Mouse (Mus musculus) neural tube, embryonic 11.5 days (tissue): Measurements from ENCODE around the gene Tspan5. TPM values are rescaled to one million over a fixed set of nuclear protein-coding genes. Genes with fewer than 3 reads are reported as not detected.

ENCODE experiments used
- ATAC-seq: fragments of 200-750 bp; cut with Nextera tagmentation; 2 replicates; pipeline ENCODE4 v1.8.0; 2017; ENCODE audit warnings: moderate number of reproducible peaks, mild to moderate bottlenecking, moderate TSS enrichment, moderate library complexity; ENCODE audit not compliant: insufficient read depth, low FRiP score, low TSS enrichment
- DNase-seq: peaks from one replicate; pipeline ENCODE4 v3.0.0-alpha.2; 2015; ENCODE audit warnings: low spot score
- H3K27ac ChIP-seq: fragments of 300-500 bp; sonication (generic); 2 replicates; pipeline ENCODE4 v1.5.1; 2014; ENCODE audit warnings: low read depth, mild to moderate bottlenecking, low read length
- H3K27me3 ChIP-seq: fragments of 300-500 bp; sonication (generic); 2 replicates; pipeline ENCODE4 v1.6.1; 2014; ENCODE audit warnings: mild to moderate bottlenecking, low read length, mixed read lengths; ENCODE audit not compliant: control insufficient read depth, insufficient read depth
- H3K36me3 ChIP-seq: fragments of 300-500 bp; sonication (generic); 2 replicates; pipeline ENCODE4 v1.6.1; 2014; ENCODE audit warnings: mild to moderate bottlenecking, low read length, moderate library complexity, mixed read lengths; ENCODE audit not compliant: control insufficient read depth, insufficient read depth
- H3K4me1 ChIP-seq: fragments of 300-500 bp; sonication (generic); 2 replicates; pipeline ENCODE4 v1.6.1; 2014; ENCODE audit warnings: low read length, mixed read lengths; ENCODE audit not compliant: control insufficient read depth, insufficient read depth
- H3K4me2 ChIP-seq: fragments of 300-500 bp; sonication (generic); 2 replicates; pipeline ENCODE4 v1.6.1; 2014; ENCODE audit warnings: low read depth, mild to moderate bottlenecking, moderate library complexity
- H3K4me3 ChIP-seq: fragments of 300-500 bp; sonication (generic); 2 replicates; pipeline ENCODE4 v1.5.1; 2014; ENCODE audit warnings: low read depth, low read length
- H3K9ac ChIP-seq: fragments of 300-500 bp; sonication (generic); 2 replicates; pipeline ENCODE4 v1.6.1; 2014; ENCODE audit warnings: mild to moderate bottlenecking, low read length
- H3K9me3 ChIP-seq: fragments of 300-500 bp; sonication (generic); 2 replicates; pipeline ENCODE4 v1.6.1; 2016; ENCODE audit warnings: low read length; ENCODE audit not compliant: control insufficient read depth
- WGBS: fragments of 180-500 bp; shearing (Covaris S2); extraction: QIAGEN DNeasy Blood & Tissue Kit; methylation state at CpG from one replicate; pipeline ENCODE4 v1.1.7; 2014; 5-methylcytosine and 5-hydroxymethylcytosine counted together
- polyA plus RNA-seq: library from polyadenylated mRNA; unstranded; fragments of >200 nt; fragmentation: Nextera tagmentation; extraction: Ambion mirVana; gene quantifications from 2 replicates; pipeline ENCODE4 v1.2.1, GENCODE M21; 2014

The Tspan5 gene
- polyA plus RNA-seq, 1 experiment from 2014 or later, result 79.2 TPM

DNA sequence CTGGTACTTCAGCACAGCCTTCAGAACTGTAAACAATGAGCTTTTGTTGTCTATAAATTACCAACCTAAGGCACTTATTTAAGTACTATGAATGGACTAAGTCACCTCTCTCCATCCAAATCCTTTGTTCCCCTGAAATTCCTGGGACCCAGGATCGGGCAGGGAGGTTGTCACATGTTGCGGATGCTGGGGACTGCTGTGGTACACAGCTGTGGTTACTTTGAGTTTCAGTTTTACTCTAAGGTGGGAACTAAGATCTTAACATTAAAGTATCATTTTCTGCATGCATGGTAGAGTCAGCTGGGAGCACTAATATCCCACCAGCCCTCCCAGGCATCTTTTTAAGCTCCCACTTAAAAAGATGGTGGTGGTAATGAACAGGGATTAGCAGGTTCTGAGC lies 167.3 kb downstream of the Tspan5 start:
- H3K4me3 ChIP-seq, result no peak overlapping the region
- no peak overlapping the region for H3K27ac ChIP-seq
- no peaks in the 10 kb centered on the region for H3K36me3 ChIP-seq
- DNase-seq, result no peak
- no peak overlapping the region for H3K4me2 ChIP-seq
- ATAC-seq, result no peak
- H3K27me3 ChIP-seq, result no peaks in the 10 kb centered on the region
- H3K9ac ChIP-seq, result no peak overlapping the region
- no peaks in the 10 kb centered on the region for H3K9me3 ChIP-seq
- H3K4me1 ChIP-seq, result no peaks in the 10 kb centered on the region; the same call in 1 of the 2 replicates
- 88% methylated on average over 2 of the region's 2 CpGs for WGBS

- Histone ChIP-seq H3K4me2 (no peak overlapping the region), H3K9me3 (no peaks in the 10 kb centered on the region), H3K9ac (no peak overlapping the region), H3K4me1 (no peaks in the 10 kb centered on the region), H3K4me3 (no peak overlapping the region), H3K27me3 (no peaks in the 10 kb centered on the region), H3K36me3 (no peaks in the 10 kb centered on the region), H3K27ac (no peak overlapping the region)
- DNase-seq, result no peak
- ATAC-seq, result no peak
- WGBS, result 86% methylated on average over 8 of the region's 8 CpGs
Observed at GRCm38 (mm10) chr3:138912504-138912903, 170.5 kb downstream of the Tspan5 start.

- ATAC-seq (no peak), DNase-seq (no peak)
- Histone ChIP-seq H3K36me3 (no peaks in the 10 kb centered on the region), H3K9ac (no peak overlapping the region), H3K27ac (no peak overlapping the region), H3K4me3 (no peak overlapping the region), H3K27me3 (no peaks in the 10 kb centered on the region), H3K9me3 (no peaks in the 10 kb centered on the region), H3K4me2 (no peak overlapping the region), H3K4me1 (no peaks in the 10 kb centered on the region)
- 68% methylated on average over 8 of the region's 8 CpGs for WGBS
Observed at GRCm38 (mm10) chr3:138914626-138915288, 172.8 kb downstream of the Tspan5 start.

DNA sequence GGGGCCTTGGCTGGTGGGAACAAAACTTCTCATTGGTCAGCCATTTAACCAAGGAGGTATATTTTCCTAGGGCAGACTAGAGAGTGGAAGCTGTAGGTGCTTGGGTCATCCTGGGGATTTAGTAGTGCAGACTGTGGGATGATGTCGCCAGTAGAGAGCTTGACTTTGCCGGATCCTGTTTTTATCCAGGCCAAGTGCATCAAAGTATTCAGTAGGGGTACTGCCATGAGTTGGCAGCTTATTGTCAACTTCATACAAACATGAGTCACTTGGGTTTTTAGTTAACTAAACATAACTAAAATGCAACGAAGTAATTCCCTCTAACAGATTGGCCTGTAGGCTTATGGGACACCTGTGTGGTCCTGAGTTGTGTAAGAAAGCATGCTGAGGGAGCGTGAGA lies 174.6 kb downstream of the Tspan5 start:
- Histone ChIP-seq H3K9ac (no peak overlapping the region), H3K4me3 (no peak overlapping the region), H3K27me3 (no peaks in the 10 kb centered on the region), H3K4me1 (no peaks in the 10 kb centered on the region), H3K36me3 (no peaks in the 10 kb centered on the region), H3K4me2 (no peak overlapping the region), H3K9me3 (no peaks in the 10 kb centered on the region), H3K27ac (no peak overlapping the region)
- DNase-seq, result no peak
- no peak for ATAC-seq
- WGBS, result 94% methylated on average over 4 of the region's 4 CpGs

DNA sequence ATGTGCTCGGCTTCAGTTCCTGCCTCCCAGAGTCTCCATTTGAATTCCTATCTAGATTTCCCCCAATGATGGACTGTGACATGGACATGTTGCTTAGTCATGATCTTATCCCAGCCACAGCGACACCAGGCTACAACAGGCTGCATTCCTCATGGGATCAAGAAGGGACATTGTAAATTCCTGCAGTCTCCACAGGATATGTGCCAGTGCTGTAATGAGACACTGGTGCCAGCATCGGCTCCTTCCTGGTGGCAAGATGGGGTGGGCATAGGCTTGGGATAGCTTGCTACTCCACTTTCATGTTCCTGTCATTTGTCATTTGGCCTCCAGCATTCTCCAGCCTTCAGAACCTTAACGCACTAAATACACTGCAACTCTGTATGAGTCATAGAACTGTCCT lies 175.0 kb downstream of the Tspan5 start:
- Histone ChIP-seq H3K9me3 (no peaks in the 10 kb centered on the region), H3K4me1 (no peaks in the 10 kb centered on the region), H3K4me3 (no peak overlapping the region), H3K27me3 (no peaks in the 10 kb centered on the region), H3K36me3 (no peaks in the 10 kb centered on the region), H3K4me2 (no peak overlapping the region), H3K9ac (no peak overlapping the region), H3K27ac (no peak overlapping the region)
- DNase-seq, result no peak
- ATAC-seq, result no peak
- 90% methylated on average over 4 of the region's 4 CpGs for WGBS

- Histone ChIP-seq H3K4me2 (no peak overlapping the region), H3K9ac (no peak overlapping the region), H3K9me3 (no peaks in the 10 kb centered on the region), H3K36me3 (no peaks in the 10 kb centered on the region), H3K27ac (no peak overlapping the region), H3K27me3 (no peaks in the 10 kb centered on the region), H3K4me3 (no peak overlapping the region), H3K4me1 (no peaks in the 10 kb centered on the region)
- WGBS, result 93% methylated on average over 4 of the region's 4 CpGs
- DNase-seq (no peak), ATAC-seq (no peak)
Observed at GRCm38 (mm10) chr3:138918241-138918640, 176.2 kb downstream of the Tspan5 start.

- no peak for DNase-seq
- Histone ChIP-seq H3K9ac (no peak overlapping the region), H3K4me2 (no peak overlapping the region), H3K27ac (no peak overlapping the region), H3K36me3 (0 out of 2 replicates have a peak, but pooled peaks cover 2% of the 10 kb centered on the region), H3K4me3 (no peak overlapping the region), H3K9me3 (no peaks in the 10 kb centered on the region), H3K4me1 (no peaks in the 10 kb centered on the region), H3K27me3 (no peaks in the 10 kb centered on the region)
- ATAC-seq, result no peak
- 90% methylated on average over 8 of the region's 8 CpGs for WGBS
Observed at GRCm38 (mm10) chr3:138926161-138926560, 184.2 kb downstream of the Tspan5 start.

- Histone ChIP-seq H3K4me1 (no peaks in the 10 kb centered on the region), H3K36me3 (0 out of 2 replicates have a peak, but pooled peaks cover 2% of the 10 kb centered on the region), H3K9ac (no peak overlapping the region), H3K4me2 (no peak overlapping the region), H3K9me3 (no peaks in the 10 kb centered on the region), H3K27ac (no peak overlapping the region), H3K27me3 (no peaks in the 10 kb centered on the region), H3K4me3 (no peak overlapping the region)
- no peak for DNase-seq
- 94% methylated on average over 4 of the region's 4 CpGs for WGBS
- no peak for ATAC-seq
Observed at GRCm38 (mm10) chr3:138927437-138927836, 185.4 kb downstream of the Tspan5 start.

GRCm38 (mm10) chr3:138936780-138937179 lies 194.8 kb downstream of the Tspan5 start:
- Histone ChIP-seq H3K9me3 (no peaks in the 10 kb centered on the region), H3K27ac (no peak overlapping the region), H3K9ac (no peak overlapping the region), H3K27me3 (no peaks in the 10 kb centered on the region), H3K4me3 (no peak overlapping the region), H3K36me3 (peaks cover 7% of the 10 kb centered on the region), H3K4me2 (no peak overlapping the region), H3K4me1 (no peaks in the 10 kb centered on the region)
- DNase-seq, result no peak
- 90% methylated on average over 8 of the region's 8 CpGs for WGBS
- ATAC-seq, result no peak
